Mouse (Mus musculus) heart, embryonic 15.5 days (tissue): ENCODE data around the gene Sephs2. TPM values are rescaled to one million over a fixed set of nuclear protein-coding genes. Genes with fewer than 3 reads are reported as not detected.
A peak's percentile ranks its signal among the peaks of the same experiment; 100 is the strongest.

Experiments
- ATAC-seq: fragments of 200-750 bp; cut with Nextera tagmentation; replicated peaks from 2 replicates; pipeline ENCODE4 v1.8.0; 2017; ENCODE audit warnings: low read depth, moderate TSS enrichment; ENCODE audit not compliant: insufficient number of reproducible peaks, insufficient read depth, low FRiP score
- H3K27ac ChIP-seq: fragments of 300-500 bp; sonication (generic); 2 replicates; pipeline ENCODE4 v1.5.1; 2015; ENCODE audit warnings: mild to moderate bottlenecking, inconsistent platforms
- H3K27me3 ChIP-seq: fragments of 300-500 bp; sonication (generic); 2 replicates; pipeline ENCODE4 v1.6.1; 2015; ENCODE audit warnings: inconsistent platforms
- H3K36me3 ChIP-seq: fragments of 300-500 bp; sonication (generic); 2 replicates; pipeline ENCODE4 v1.6.1; 2015; ENCODE audit warnings: mild to moderate bottlenecking, inconsistent platforms
- H3K4me1 ChIP-seq: fragments of 300-500 bp; sonication (generic); replicated peaks from 2 replicates; pipeline ENCODE4 v1.6.1; 2015; ENCODE audit warnings: inconsistent platforms
- H3K4me2 ChIP-seq: fragments of 300-500 bp; sonication (generic); 2 replicates; pipeline ENCODE4 v1.6.1; 2015; ENCODE audit warnings: inconsistent platforms, mild to moderate bottlenecking, moderate library complexity
- H3K4me3 ChIP-seq: fragments of 300-500 bp; sonication (generic); 2 replicates; pipeline ENCODE4 v1.5.1; 2015; ENCODE audit warnings: mild to moderate bottlenecking, inconsistent platforms
- H3K9ac ChIP-seq: fragments of 300-500 bp; sonication (generic); 2 replicates; pipeline ENCODE4 v1.6.1; 2015; ENCODE audit warnings: mild to moderate bottlenecking, inconsistent platforms
- H3K9me3 ChIP-seq: fragments of 300-500 bp; sonication (generic); replicated peaks from 2 replicates; pipeline ENCODE4 v1.6.1; 2016; ENCODE audit warnings: inconsistent platforms
- WGBS: fragments of 180-500 bp; shearing (Covaris S2); methylation state at CpG from one replicate; pipeline ENCODE4 v1.1.7; 2015; ENCODE audit warnings: mixed read lengths; 5-methylcytosine and 5-hydroxymethylcytosine counted together
- polyA plus RNA-seq: library from polyadenylated mRNA; unstranded; fragments of >200 nt; fragmentation: Nextera tagmentation; extraction: Ambion mirVana; gene quantifications from 2 replicates; pipeline ENCODE4 v1.2.1, GENCODE M21; 2015

Gene Sephs2
- polyA plus RNA-seq, 1 experiment from 2014 or later = 54.8 TPM

DNA sequence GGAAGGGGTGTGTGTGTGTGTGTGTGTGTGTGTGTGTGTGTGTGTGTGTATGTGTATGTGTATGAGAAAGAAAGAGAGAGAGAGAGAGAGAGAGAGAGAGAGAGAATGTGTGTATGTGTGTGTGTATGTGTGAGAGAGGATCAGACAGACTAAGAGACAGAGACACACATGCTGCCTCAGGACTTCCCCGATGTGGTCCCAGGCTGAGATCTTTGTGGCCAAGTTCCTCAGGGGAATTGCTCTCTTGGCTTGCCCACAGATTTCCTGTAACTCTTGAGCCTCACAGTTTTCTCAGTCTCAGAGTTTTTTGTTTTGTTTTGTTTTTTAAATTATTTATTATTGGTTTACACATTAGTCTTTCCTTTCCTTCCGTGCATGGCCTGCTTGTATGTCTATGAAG lies 15.5 kb upstream of the Sephs2 start:
- no peak overlapping the region for H3K9ac ChIP-seq
- 69% methylated on average over 2 of the region's 2 CpGs for WGBS
- no peak overlapping the region for H3K27ac ChIP-seq
- H3K27me3 ChIP-seq = no peaks in the 10 kb centered on the region
- peaks cover 9% of the 10 kb centered on the region; the same call in 1 of the 2 replicates for H3K9me3 ChIP-seq
- no peaks in the 10 kb centered on the region for H3K36me3 ChIP-seq
- no peak overlapping the region for H3K4me2 ChIP-seq
- no peaks in the 10 kb centered on the region for H3K4me1 ChIP-seq
- H3K4me3 ChIP-seq = no peak overlapping the region
- no peak for ATAC-seq

DNA sequence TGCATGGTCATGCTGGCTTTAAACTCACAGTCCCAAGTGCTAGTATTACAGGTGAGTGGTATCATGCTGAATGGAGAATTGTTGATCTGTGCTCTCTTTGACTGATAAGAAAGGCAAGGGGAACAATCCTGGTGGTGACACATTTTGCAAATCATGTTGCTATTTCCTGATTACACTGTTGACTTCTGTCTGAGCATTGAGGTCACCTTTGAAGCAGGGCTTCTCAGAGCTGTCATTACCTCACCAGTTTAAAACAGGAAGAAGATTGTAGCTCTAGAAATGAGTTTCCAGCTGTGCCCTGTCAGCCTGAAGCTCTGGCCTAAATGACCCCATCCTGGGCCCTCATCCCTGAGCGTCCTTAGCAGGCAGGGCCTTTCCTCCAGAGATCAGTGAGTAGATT lies 14.1 kb upstream of the Sephs2 start:
- Histone ChIP-seq H3K4me2 (no peak overlapping the region), H3K9ac (no peak overlapping the region), H3K27me3 (no peaks in the 10 kb centered on the region), H3K36me3 (no peaks in the 10 kb centered on the region), H3K4me3 (no peak overlapping the region), H3K4me1 (no peaks in the 10 kb centered on the region), H3K9me3 (peaks cover 9% of the 10 kb centered on the region; the same call in 1 of the 2 replicates), H3K27ac (no peak overlapping the region)
- ATAC-seq = no peak
- 50% methylated on average over 1 of the region's 1 CpGs for WGBS

DNA sequence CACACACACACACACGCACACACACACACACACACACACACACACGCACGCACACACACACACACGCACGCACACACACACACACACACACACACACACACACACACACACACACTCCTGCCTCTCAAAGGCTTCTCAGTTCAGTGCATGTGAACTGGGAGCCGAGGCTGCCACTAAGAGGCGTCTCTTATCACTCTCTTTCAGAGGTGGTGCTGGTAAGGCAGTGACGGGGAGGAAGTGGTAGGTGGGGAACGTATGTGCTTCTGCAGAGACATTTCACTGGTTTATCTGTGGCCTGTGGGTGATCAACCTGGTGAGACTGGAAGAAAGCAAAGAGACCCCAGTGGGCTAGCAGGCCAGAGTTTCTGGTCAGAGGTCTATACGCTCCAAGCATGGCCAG lies 11.3 kb upstream of the Sephs2 start:
- Histone ChIP-seq H3K27me3 (no peaks in the 10 kb centered on the region), H3K4me2 (no peak overlapping the region), H3K27ac (no peak overlapping the region), H3K9me3 (peaks cover 9% of the 10 kb centered on the region; the same call in 1 of the 2 replicates), H3K36me3 (no peaks in the 10 kb centered on the region), H3K4me1 (0 out of 2 replicates have a peak, but pooled peaks cover 3% of the 10 kb centered on the region), H3K4me3 (no peak overlapping the region), H3K9ac (no peak overlapping the region)
- WGBS = 49% methylated on average over 10 of the region's 10 CpGs
- no peak for ATAC-seq

DNA sequence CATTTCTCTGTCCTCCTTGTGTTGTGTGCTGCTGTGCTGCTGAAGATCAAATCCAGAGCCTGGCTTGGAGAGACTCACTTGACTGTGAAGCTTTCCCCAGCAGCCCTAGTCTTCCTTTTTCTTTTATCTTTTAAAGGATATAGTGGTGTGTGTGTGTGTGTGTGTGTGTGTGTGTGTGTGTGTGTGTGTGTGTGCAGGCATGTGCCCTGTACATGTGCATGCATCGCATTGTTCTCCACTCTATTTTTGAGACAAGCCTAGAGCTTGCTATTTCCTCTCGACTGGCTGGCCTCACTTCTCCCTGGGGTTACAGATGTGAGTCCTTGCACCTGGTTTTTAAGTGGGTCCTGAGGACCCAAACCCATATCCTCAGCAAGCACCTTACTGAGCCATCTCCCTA lies 8.3 kb upstream of the Sephs2 start:
- no peaks in the 10 kb centered on the region for H3K9me3 ChIP-seq
- H3K4me2 ChIP-seq = no peak overlapping the region
- 0 out of 2 replicates have a peak, but pooled peaks cover 5% of the 10 kb centered on the region for H3K4me1 ChIP-seq
- no peak overlapping the region for H3K4me3 ChIP-seq
- H3K36me3 ChIP-seq = no peaks in the 10 kb centered on the region
- H3K27ac ChIP-seq = no peak overlapping the region
- no peak overlapping the region for H3K9ac ChIP-seq
- H3K27me3 ChIP-seq = no peaks in the 10 kb centered on the region
- ATAC-seq = no peak
- WGBS = 81% methylated on average over 2 of the region's 2 CpGs

DNA sequence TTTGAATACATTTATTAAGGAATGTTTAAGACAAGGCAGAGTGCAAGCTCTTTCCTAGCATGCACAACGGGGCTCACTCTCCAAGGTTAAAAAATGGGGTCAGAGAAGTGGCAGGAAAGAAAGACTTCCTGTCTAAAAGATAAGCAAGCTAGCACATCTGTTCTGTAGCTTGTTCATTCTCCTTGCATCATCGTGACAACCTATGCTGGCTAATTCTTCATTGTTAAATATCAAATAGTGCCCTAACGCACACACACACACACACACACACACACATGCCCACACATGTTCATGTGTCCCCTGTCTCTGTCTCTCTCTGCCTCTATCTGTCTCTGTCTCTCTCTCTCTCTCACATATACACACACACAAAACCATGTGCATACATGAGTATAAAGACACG lies 7.3 kb upstream of the Sephs2 start:
- H3K27ac ChIP-seq = 0 out of 2 replicates have a peak overlapping the region, but pooled peaks have one; percentile 33
- no peaks in the 10 kb centered on the region for H3K27me3 ChIP-seq
- ATAC-seq = no peak
- WGBS = 39% methylated on average over 4 of the region's 4 CpGs
- no peaks in the 10 kb centered on the region for H3K36me3 ChIP-seq
- H3K9me3 ChIP-seq = no peaks in the 10 kb centered on the region
- 0 out of 2 replicates have a peak, but pooled peaks cover 5% of the 10 kb centered on the region for H3K4me1 ChIP-seq
- H3K4me2 ChIP-seq = no peak overlapping the region
- H3K4me3 ChIP-seq = no peak overlapping the region
- H3K9ac ChIP-seq = no peak overlapping the region

DNA sequence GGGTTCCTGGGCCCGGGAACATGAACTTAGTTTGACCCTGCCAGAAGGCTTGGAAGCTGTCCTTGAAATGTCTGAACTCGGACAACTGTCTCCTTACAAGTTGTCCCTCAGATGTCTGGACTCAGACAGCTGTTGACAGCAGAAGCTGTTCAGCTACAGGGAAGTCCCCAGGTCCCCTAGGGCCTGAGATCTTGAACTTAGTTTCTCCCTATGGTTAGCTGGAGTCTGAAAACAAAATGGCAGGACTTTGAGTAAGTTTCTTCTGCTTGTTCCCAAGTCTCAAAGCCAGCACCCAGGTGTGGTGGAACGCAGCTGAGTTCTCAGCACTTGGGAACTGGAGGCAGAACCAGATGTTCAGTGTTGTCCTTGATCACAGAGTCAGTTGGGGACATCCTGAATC lies 6.2 kb upstream of the Sephs2 start:
- WGBS = 38% methylated on average over 3 of the region's 3 CpGs
- ATAC-seq = no peak
- Histone ChIP-seq H3K9me3 (no peaks in the 10 kb centered on the region), H3K4me1 (0 out of 2 replicates have a peak, but pooled peaks cover 5% of the 10 kb centered on the region), H3K36me3 (no peaks in the 10 kb centered on the region), H3K4me3 (no peak overlapping the region), H3K9ac (no peak overlapping the region), H3K27me3 (no peaks in the 10 kb centered on the region), H3K27ac (no peak overlapping the region), H3K4me2 (no peak overlapping the region)

DNA sequence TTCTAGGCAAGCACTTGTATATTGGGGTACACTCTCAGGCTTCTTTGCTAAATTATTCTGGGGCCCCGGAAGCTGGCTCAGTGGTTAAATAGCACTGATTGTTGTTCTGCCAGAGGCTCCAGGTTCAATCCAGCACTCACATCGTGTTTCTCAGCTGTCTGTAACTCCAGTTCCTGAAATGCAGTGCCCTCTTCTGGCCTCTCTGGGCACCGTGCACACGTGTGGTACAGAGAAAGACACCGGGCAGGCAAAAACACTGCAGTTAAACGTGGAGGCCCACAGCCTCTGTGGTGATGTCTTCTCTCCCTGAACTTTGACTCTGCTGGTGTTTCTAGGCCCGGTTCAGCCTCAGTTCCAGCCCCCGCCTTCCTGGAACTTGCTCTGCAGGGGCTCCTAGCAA lies 4.5 kb upstream of the Sephs2 start:
- H3K4me1 ChIP-seq = peaks cover 9% of the 10 kb centered on the region; the same call in 1 of the 2 replicates
- H3K9me3 ChIP-seq = no peaks in the 10 kb centered on the region
- H3K27me3 ChIP-seq = no peaks in the 10 kb centered on the region
- no peak overlapping the region for H3K9ac ChIP-seq
- WGBS = 18% methylated on average over 8 of the region's 8 CpGs
- no peak overlapping the region for H3K4me3 ChIP-seq
- H3K36me3 ChIP-seq = no peaks in the 10 kb centered on the region
- H3K27ac ChIP-seq = no peak overlapping the region
- no peak overlapping the region for H3K4me2 ChIP-seq
- ATAC-seq = no peak

DNA sequence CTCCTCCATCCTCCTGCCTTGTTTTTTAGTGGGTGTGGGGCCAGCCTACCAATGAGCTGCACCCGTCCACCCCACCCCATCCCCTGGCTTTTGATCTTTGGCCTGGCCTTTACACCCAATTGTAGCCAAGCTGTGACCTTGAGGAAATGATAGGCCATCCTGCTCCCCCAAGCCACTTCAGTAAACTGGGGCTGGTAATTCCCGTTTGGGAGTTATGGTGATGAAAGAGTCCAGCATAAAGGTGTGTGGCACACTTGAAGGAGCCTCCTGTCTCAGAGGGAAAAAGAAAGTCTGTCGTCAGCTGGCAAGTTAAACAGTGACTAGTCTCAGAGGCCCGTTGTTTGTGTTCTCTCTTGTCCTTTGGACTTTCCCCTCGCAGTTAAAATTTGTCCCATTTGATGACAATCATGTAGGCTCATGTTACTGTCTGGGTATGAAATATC lies 2.7 kb upstream of the Sephs2 start:
- Histone ChIP-seq H3K4me2 (no peak overlapping the region), H3K4me3 (no peak overlapping the region), H3K4me1 (peaks cover 21% of the 10 kb centered on the region), H3K27me3 (no peaks in the 10 kb centered on the region), H3K9ac (no peak overlapping the region), H3K36me3 (peaks cover 1% of the 10 kb centered on the region; the same call in 1 of the 2 replicates), H3K9me3 (no peaks in the 10 kb centered on the region), H3K27ac (no peak overlapping the region)
- no peak for ATAC-seq
- WGBS = 61% methylated on average over 5 of the region's 5 CpGs

DNA sequence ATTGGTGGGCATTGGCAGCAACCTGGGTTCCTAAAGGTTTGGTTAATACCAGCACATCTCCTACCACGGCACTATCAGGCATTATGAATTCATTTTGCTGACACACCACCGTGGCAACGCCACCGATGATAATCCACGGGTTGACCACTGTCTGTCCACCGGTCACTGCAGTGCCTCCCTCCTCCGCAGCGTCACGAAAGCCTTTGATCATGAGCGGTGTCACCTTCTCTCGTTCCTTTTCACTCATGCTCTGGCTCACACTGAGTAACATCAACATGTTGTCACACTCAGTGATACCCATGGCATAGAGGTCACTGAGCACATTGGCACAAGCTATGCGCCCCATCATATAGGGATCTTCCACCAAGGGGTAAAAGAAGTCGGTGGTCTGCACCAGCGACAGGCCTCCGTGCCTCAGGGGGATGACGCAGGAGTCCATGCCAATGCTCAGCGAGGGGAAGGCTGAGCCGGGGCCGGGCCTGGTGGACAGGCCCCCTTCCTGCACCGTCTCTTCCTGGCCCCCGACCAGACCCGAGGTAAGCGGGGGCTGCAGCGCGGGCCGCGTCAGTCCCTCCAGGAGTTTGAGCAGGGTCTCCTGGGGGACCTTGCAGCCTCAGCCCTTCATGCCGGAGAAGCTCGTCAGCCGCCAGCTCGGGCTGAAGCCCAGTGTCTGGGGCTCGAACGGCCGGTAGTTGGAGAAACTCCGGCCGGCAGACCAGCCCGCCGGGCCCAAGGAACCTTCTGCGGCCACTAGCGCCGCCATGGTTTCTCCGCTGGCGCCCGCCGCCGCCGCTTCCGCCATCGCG lies 534 bp downstream of the Sephs2 start:
- H3K4me3 ChIP-seq = peak overlapping the region; percentile 87
- peak overlapping the region; percentile 89 for H3K27ac ChIP-seq
- 11% methylated on average over 50 of the region's 50 CpGs for WGBS
- H3K9ac ChIP-seq = peak overlapping the region; percentile 93
- ATAC-seq = peak; percentile 73
- H3K4me1 ChIP-seq = peaks cover 16% of the 10 kb centered on the region
- peak overlapping the region; percentile 90 for H3K4me2 ChIP-seq
- H3K27me3 ChIP-seq = no peaks in the 10 kb centered on the region
- peaks cover 12% of the 10 kb centered on the region for H3K36me3 ChIP-seq
- H3K9me3 ChIP-seq = no peaks in the 10 kb centered on the region

DNA sequence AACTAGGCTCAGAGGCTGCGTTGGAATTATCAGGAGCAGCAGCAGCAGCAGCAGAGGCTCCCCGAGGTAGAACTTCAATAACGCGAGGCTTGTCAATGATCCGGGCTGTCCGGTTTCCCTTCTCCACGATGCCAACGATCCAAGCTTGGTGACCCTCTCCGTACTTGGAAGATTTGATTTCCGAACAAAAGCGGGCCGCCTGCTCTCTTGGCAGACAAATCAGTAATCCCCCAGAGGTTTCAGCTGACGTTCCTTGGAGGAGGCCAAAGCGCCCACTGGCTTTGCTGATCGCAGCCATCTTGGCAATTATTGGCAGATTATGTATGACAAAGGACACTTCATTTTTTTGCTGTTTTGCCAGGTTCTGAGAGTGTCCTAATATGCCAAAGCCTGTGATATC lies 1.3 kb downstream of the Sephs2 start:
- H3K4me1 ChIP-seq = peaks cover 16% of the 10 kb centered on the region
- peaks cover 15% of the 10 kb centered on the region for H3K36me3 ChIP-seq
- no peaks in the 10 kb centered on the region for H3K9me3 ChIP-seq
- WGBS = 92% methylated on average over 15 of the region's 15 CpGs
- H3K27me3 ChIP-seq = no peaks in the 10 kb centered on the region
- no peak overlapping the region for H3K27ac ChIP-seq
- peak overlapping the region; percentile 90 for H3K4me2 ChIP-seq
- ATAC-seq = no peak
- H3K4me3 ChIP-seq = peak overlapping the region; percentile 87
- no peak overlapping the region for H3K9ac ChIP-seq

DNA sequence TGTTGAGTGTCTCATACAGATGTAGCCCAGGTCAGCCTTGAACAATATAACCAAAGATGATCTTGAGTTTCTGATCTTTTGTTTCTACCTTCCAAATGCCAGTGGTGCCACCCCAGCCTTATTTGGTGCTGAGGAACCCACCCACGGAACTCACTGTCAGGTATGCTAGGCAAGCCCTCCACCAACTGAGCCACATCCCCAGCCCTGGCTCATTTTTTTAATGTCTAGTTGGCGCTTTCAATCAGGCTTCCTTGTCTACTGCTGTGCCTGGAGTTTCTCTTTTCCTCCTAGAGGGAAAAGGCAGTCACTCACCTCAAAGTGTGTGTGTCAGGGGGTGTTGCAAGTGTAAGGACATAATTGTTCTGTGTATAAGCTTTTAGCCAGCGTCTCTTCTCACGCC lies 2.8 kb downstream of the Sephs2 start:
- WGBS = 90% methylated on average over 4 of the region's 4 CpGs
- Histone ChIP-seq H3K4me2 (no peak overlapping the region), H3K27me3 (no peaks in the 10 kb centered on the region), H3K4me3 (no peak overlapping the region), H3K36me3 (peaks cover 15% of the 10 kb centered on the region), H3K9ac (no peak overlapping the region), H3K9me3 (no peaks in the 10 kb centered on the region), H3K27ac (no peak overlapping the region), H3K4me1 (peaks cover 16% of the 10 kb centered on the region)
- ATAC-seq = no peak

DNA sequence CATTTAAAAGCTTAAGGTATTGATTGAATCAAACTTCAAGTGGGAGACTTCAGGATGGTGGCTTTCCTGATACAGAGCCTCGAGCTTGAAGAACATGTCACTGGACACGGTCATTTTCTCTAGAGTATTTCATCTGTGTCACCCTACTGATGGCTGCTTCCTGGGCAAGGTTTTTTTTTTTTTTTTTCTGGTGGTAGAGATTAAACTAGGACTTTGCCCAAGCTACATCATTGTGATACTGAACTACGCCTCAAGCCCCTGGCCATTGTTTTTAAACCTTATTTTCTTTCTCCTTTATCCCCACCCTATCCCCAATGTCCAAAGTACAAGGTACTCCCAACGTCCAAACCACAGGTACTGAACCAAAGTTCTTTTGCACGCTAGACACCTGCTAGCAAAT lies 3.2 kb downstream of the Sephs2 start:
- no peak for ATAC-seq
- Histone ChIP-seq H3K27me3 (no peaks in the 10 kb centered on the region), H3K4me1 (peaks cover 16% of the 10 kb centered on the region), H3K4me2 (no peak overlapping the region), H3K9ac (no peak overlapping the region), H3K9me3 (no peaks in the 10 kb centered on the region), H3K4me3 (no peak overlapping the region), H3K27ac (no peak overlapping the region), H3K36me3 (peaks cover 15% of the 10 kb centered on the region)
- 89% methylated on average over 5 of the region's 5 CpGs for WGBS
